Mouse (Mus musculus) megakaryocyte progenitor cell, adult 5-6 weeks (primary cell): ENCODE results near the gene Aspg. TPM values are rescaled to one million over a fixed set of nuclear protein-coding genes. Genes with fewer than 3 reads are reported as not detected.

ENCODE experiments used
- ATAC-seq: replicated peaks from 2 replicates; pipeline ENCODE4 v1.8.0; 2016; ENCODE audit warnings: mild to moderate bottlenecking, moderate TSS enrichment, inconsistent platforms; ENCODE audit not compliant: poor library complexity
- total RNA-seq, 2 experiments: library from RNA; stranded (forward) in 1 of 2; stranded (reverse) in 1 of 2; fragments of 157-497, 149-512 nt in 1 of 2; fragments of 200-1000 nt in 1 of 2; gene quantifications; 2 replicates each; pipeline versions ENCODE4 v1.2.3 to v1.2.4; 2015 to 2017

Aspg gene
- total RNA-seq, 2 experiments from 2014 or later = not detected

DNA sequence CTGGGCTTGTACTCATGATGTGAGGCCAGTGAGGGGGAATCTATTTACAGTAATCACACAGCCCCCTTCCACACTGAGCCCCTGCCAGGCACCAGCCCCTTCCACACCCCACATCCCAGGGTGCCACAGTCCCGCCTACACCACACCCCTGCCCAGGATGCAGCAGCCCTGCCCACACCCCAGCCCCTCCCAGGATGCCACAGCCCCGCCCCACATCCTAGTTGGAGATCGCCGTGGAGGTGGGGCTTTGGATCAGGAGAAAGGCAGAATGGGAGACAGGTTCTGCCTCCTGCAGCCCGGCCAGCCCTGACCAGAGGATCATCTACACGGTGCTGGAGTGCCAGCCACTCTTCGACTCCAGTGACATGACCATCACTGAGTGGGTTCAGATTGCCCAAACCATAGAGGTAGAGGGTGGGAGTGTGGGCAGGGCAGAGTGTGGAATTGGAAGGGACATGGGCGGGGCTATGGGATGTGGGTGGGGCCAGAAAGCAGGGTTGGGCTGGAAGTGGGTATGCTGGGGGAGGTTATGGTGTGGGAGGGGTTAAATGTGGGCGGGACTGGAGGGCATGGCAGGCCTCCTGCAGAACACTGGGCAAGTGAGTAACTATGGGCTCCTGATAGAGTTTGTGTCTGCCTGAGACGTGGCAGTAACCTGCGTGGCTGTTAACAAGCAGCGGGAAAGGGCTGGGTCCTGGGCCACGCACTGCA lies 6.4 kb downstream of the Aspg start:
- no peak; the same call in 1 of the 2 replicates for ATAC-seq

GRCm38 (mm10) chr12:112113710-112114109 lies 7.2 kb downstream of the Aspg start:
- peak; percentile 89 for ATAC-seq

GRCm38 (mm10) chr12:112117006-112117405 lies 10.5 kb downstream of the Aspg start:
- no peak for ATAC-seq

- ATAC-seq = no peak
Observed at GRCm38 (mm10) chr12:112117649-112118048, 11.2 kb downstream of the Aspg start.

- ATAC-seq = no peak
Observed at GRCm38 (mm10) chr12:112121188-112121587, 14.7 kb downstream of the Aspg start.

DNA sequence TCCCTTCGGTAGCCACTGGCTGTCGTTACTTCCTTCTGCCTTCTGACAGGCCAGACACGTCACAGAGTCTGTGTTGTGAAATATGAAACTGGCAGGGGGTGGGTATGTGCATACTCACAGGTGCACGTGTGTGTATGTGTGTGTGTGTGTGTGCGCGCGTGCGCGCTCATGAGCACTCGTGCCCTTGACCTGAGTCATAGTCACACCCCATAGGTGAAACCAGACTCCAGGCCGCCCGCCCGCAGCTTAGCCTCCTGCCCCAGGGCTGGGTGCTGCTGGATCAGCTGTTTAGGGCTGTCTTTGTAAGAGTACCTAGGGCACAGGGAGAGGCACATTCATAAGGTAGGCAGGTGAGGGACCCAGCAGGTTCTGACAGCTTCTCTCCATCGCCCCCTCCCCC lies 19.4 kb downstream of the Aspg start:
- peak; percentile 75 for ATAC-seq

DNA sequence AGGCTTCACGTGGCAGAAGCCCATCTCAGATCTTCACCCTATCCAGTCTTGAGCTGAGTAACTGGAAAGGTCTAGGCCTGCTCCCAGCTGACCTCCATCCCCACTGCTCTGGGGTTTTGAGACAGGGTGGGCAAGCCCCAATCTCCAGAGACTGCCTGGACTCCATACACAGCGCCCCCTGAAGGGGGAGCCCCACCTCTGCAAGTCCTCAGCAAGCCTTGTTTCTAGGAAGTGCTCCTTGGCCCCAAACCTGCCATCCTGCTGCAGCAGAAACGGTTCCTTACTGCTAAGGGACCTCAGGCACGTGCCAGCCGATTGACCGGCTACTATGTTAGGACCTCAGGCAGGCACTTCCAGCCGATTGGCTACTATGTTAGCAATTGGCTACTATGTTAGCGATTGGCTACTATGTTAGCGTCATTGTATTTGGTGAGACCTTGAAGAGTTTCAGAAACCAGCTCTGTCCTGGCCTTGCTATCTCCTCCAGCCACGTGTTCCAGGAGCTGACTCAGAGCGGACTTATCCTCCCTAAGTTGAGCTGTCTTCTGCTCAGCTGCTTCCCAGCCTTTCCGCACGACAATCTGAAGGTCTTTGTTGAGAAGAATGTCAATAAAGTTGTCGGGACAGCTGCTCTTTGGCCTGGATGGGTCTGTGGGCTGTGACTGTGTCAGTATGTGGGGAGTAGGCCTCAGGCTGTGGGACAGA lies 20.6 kb downstream of the Aspg start:
- 0 out of 2 replicates have a peak, but pooled peaks have one; percentile 34 for ATAC-seq

DNA sequence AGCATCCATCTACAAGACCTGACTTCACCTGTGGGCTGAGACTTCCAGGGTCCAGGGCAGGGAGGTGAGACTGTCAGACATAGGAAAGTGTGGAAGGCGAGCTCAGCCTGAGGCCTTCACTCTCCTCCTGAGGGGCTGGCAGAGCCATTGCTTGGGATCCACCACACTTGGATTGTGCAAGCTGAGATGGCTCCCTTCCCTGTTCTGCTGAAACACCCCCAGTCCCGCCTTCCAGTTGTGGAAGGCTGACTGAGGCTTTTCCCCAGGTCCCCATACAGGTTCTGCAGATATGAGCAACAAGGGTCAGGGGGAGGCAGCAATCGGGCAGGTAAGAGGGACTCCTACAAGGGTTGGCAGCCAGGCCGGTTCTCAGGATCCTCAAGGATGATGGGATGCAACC lies 22.0 kb downstream of the Aspg start:
- ATAC-seq = no peak

DNA sequence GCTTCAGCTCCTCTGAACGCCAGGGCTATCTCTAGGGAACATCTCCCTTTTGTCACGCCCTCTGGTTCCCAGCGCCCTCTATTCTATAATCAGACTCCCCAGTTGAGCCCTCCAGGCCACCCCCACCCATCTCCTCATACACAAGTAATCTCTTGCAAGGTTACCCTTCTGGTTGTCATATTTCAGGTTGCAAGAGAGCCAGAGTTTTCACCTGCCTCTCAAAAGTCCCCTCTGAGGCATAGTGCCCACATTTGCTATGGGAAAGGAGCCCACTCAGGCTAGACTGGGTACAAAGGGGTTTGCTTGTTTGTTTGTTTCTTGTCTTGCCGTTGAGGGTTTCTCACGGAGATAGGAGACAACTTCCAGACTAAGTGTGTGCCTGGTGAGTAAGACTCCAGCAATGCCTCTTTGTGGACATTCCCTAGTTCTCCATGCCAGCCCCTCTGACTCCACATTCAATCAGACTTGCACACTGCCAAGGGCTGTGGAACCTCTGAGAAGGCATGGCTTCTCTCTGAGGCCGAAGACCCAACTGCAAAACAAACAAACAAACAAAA lies 22.9 kb downstream of the Aspg start:
- ATAC-seq = no peak

DNA sequence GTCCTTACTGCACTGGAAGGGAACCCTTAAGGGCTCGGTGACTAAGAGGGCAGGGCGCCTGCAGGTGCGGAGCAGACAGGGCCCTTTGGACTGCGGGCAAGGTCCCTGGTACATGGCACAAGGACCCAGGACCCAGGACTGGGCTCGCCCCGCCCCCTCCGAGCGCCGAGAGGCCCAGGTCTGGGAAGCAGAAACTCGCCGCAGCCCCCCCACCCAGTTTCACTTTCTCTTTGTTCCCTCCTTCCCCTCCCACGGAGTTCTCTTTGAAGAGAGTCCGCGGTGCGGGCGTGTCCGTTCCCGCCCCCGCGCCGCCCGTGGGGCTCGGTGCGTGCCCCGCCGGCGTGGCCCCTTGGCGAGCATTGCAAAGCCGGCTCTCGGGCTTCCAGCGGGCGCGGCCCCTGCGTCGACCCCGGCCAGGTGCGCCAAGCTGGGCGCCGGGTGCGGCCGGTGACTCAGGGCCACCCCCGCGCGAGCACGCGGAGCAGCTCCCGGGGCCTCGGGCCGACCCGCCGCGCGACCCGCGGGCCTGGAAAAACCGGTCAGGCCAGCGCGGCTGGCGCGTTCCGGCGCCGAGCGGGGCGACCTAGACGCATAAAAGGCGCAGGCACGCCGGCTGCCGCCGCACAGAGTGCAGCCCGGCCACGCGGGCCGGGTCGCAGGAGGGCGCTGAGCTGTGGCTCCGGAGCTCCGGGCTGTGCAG lies 23.8 kb downstream of the Aspg start:
- ATAC-seq = peak; percentile 50

GRCm38 (mm10) chr12:112130957-112131356 lies 24.5 kb downstream of the Aspg start:
- no peak for ATAC-seq

DNA sequence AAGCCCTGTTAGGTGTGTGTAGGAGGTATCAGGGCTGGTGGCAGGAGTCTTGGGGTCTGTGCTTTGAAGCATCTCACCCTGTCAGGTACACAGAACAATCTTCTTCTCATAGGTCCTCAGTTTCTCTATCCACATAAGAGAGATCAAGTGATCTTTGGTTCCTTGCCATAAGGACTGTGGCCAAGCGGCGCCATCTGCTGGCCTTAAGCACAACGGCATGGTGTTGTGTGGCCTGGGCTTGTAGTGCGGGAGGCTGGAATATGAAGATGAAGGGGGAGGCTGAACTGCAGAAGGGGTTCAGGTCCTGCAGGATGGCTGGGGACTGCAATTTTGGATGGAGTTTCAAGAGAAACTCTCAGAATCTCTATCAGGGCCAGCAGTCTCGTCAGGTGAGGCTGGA lies 33.8 kb downstream of the Aspg start:
- peak; percentile 59 for ATAC-seq

DNA sequence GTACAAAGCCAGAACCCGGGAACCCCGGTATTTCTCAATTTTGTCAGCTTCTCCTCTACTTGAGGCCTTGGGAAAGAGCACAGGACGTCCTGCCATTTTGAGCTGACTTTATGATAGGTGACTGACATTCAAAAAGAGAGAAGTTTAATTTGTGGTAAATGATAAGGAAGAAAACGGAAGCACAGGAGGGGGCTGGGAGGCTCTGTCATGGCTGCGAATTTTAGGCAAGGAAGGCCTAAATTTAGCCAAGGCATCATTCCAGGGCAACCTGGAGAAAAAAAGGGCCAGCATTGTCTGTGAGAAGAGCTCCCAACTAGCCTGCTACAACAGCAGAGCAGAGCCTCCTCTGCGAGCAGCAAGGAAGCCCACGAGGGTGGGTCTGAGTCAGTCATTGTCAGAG lies 34.3 kb downstream of the Aspg start:
- ATAC-seq = no peak

DNA sequence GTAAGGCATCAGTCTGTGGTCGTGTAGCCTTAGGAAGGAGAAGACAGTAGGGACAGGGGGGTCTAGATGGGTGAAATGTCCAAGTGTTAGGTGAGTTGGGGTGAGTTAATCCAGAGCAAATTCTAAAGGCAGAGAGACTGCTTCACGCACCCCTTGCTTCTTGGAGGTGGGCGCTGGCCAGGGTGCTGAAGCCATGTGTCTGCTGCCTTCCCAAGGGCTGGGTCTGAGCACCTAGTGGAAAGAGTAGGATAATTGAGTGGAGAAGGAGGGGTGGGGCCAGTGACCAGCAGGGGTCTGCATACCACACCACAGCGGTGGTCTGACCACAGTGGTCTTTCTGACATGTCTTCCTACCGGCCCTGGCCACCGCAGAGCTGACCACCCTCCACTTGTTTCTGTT lies 34.8 kb downstream of the Aspg start:
- peak; percentile 50 for ATAC-seq

- ATAC-seq = no peak
Observed at GRCm38 (mm10) chr12:112143116-112143832, 36.8 kb downstream of the Aspg start.

- ATAC-seq = no peak
Observed at GRCm38 (mm10) chr12:112143833-112144201, 37.3 kb downstream of the Aspg start.

DNA sequence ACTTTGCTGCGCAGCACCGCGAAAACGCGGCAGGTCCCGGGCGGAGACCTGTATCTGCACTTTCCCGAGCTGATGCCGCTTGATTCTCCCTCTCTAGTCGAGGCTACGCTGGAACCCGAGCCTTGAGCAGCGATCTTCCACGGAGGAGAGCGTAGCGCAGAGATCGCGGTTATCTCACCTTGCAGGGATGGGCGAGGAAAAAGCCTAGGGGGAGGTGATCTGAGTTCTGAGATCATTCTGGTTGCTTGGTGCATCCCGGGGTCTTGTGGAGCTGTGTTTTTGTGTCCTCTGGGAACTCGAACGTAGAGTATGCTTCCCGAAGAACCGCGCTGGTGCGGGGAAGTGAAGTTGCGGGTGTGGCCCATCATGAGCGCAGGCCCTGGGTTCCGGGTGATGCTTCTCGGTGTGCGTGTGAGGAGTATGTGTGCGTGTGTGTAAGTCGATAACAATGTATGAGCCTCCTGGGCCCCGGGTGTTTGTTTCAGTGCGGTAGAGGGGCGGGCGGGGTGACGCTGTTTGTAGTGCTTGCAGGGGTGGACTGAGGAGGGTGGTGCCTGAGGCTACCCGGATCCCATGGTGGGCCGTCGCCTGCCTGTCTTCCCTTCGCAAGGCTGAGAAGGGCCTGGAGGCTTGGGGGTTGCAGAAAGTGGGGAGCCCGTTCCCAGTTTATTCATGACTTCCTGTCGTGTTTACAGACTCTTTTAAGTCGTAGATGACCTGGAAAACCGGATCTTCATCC lies 38.1 kb downstream of the Aspg start:
- ATAC-seq = no peak

DNA sequence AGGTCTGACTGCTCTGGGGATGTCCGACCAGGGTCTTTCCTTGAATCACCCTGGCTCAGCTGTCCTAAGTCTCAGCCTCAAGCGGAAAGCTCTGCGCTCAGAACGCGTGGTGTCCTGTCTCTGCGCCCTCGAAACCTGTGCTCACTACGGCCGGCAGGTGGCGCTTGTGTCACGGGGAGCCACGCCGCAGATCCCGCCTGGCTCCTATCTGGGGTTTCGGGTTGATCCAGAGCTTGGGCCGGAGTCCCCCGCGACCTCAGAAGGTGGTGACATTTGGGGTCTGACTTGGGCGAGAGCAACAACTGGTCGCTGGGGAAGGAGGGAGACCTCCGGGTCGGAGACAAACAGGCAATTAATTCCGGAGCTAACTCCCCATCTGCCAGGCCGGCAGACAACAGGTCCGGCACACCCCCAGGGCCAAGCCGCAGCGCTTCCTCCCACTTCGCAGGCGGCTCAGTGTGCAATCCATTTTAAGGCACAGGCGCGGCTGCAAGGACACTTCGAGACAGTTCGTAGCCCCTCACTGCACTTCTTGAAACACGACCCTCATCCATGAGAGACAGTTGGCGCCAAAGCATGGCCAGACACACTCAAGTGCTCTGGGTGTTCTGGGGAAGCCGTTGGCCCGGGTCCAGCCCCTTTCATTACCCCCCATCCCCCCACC lies 38.9 kb downstream of the Aspg start:
- ATAC-seq = peak; percentile 77

GRCm38 (mm10) chr12:112145875-112146651 lies 39.6 kb downstream of the Aspg start, which contains the start of gene Kif26a:
Gene Kif26a (plus strand): TSS chr12:112146208.
- peak; percentile 30 for ATAC-seq
